Mouse (Mus musculus) hindbrain, postnatal 0 days (tissue): ENCODE measurements around the gene Snn. TPM values are rescaled to one million over a fixed set of nuclear protein-coding genes. Genes with fewer than 3 reads are reported as not detected.
A peak's percentile ranks its signal among the peaks of the same experiment; 100 is the strongest.

Experiments
- ATAC-seq: fragments of 200-750 bp; cut with Nextera tagmentation; 2 replicates; pipeline ENCODE4 v1.8.0; 2017; ENCODE audit warnings: mild to moderate bottlenecking, moderate TSS enrichment, moderate library complexity
- DNase-seq: peaks from one replicate; pipeline ENCODE4 v3.0.0-alpha.2; 2015; ENCODE audit warnings: low spot score
- H3K27ac ChIP-seq: fragments of 300-500 bp; sonication (generic); 2 replicates; pipeline ENCODE4 v1.5.1; 2014; ENCODE audit warnings: mild to moderate bottlenecking
- H3K27me3 ChIP-seq: fragments of 300-500 bp; sonication (generic); 2 replicates; pipeline ENCODE4 v1.6.1; 2014; ENCODE audit warnings: low read length, mixed read lengths; ENCODE audit not compliant: insufficient read depth
- H3K36me3 ChIP-seq: fragments of 300-500 bp; sonication (generic); 2 replicates; pipeline ENCODE4 v1.6.1; 2014; ENCODE audit warnings: low read length, mixed read lengths; ENCODE audit not compliant: insufficient read depth
- H3K4me1 ChIP-seq: fragments of 300-500 bp; sonication (generic); 2 replicates; pipeline ENCODE4 v1.6.1; 2014; ENCODE audit warnings: antibody characterized with exemption, low read length, mixed read lengths; ENCODE audit not compliant: insufficient read depth
- H3K4me2 ChIP-seq: fragments of 300-500 bp; sonication (generic); 2 replicates; pipeline ENCODE4 v1.6.1; 2014; ENCODE audit warnings: low read depth, mild to moderate bottlenecking, low read length, moderate library complexity, mixed read lengths
- H3K4me3 ChIP-seq: fragments of 300-500 bp; sonication (generic); 2 replicates; pipeline ENCODE4 v1.5.1; 2014; ENCODE audit warnings: low read length
- H3K9ac ChIP-seq: fragments of 300-500 bp; sonication (generic); replicated peaks from 2 replicates; pipeline ENCODE4 v1.6.1; 2014; ENCODE audit warnings: mild to moderate bottlenecking, low read length, moderate library complexity, mixed read lengths
- H3K9me3 ChIP-seq: fragments of 300-500 bp; sonication (generic); 2 replicates; pipeline ENCODE4 v1.6.1; 2016; ENCODE audit warnings: low read length, mixed read lengths
- CTCF ChIP-seq: IDR thresholded peaks from 2 replicates; pipeline ENCODE4 v1.5.1; 2016; ENCODE audit warnings: antibody characterized with exemption, control low read depth, low read depth
- WGBS: fragments of 180-500 bp; shearing (Covaris S2); extraction: QIAGEN DNeasy Blood & Tissue Kit; methylation state at CpG from one replicate; pipeline ENCODE4 v1.1.7; 2014; 5-methylcytosine and 5-hydroxymethylcytosine counted together
- polyA plus RNA-seq: library from polyadenylated mRNA; unstranded; fragments of >200 nt; fragmentation: Nextera tagmentation; extraction: Ambion mirVana; gene quantifications from 2 replicates; pipeline ENCODE4 v1.2.1, GENCODE M21; 2015
- total RNA-seq: library from RNA; depleted of rRNA; stranded (reverse); fragments of >200 nt; gene quantifications from 2 replicates; pipeline ENCODE4 v1.2.3, GENCODE M21; 2014

Snn gene
- total and polyA plus RNA-seq, 2 experiments from 2014 or later, result 123 to 241 TPM

GRCm38 (mm10) chr16:11030844-11031243 is 29.9 kb upstream of the Snn start:
- Histone ChIP-seq H3K4me1 (no peaks in the 10 kb centered on the region), H3K27ac (no peak overlapping the region), H3K4me2 (no peak overlapping the region), H3K4me3 (no peak overlapping the region), H3K9me3 (no peaks in the 10 kb centered on the region), H3K9ac (no peak overlapping the region), H3K27me3 (no peaks in the 10 kb centered on the region), H3K36me3 (no peaks in the 10 kb centered on the region)
- DNase-seq (no peak), ATAC-seq (no peak)
- TF ChIP-seq CTCF, result no peak
- 86% methylated on average over 4 of the region's 4 CpGs for WGBS

GRCm38 (mm10) chr16:11031320-11031719 is 29.4 kb upstream of the Snn start:
- Histone ChIP-seq H3K4me2 (no peak overlapping the region), H3K36me3 (no peaks in the 10 kb centered on the region), H3K9ac (no peak overlapping the region), H3K4me3 (no peak overlapping the region), H3K9me3 (no peaks in the 10 kb centered on the region), H3K4me1 (no peaks in the 10 kb centered on the region), H3K27me3 (no peaks in the 10 kb centered on the region), H3K27ac (no peak overlapping the region)
- WGBS, result 67% methylated on average over 3 of the region's 3 CpGs
- TF ChIP-seq CTCF, result peak; percentile 27; the same call in 1 of the 2 replicates
- ATAC-seq (no peak), DNase-seq (no peak)

GRCm38 (mm10) chr16:11034193-11034803 is 26.4 kb upstream of the Snn start:
- Histone ChIP-seq H3K9ac (no peak overlapping the region), H3K4me1 (no peaks in the 10 kb centered on the region), H3K36me3 (no peaks in the 10 kb centered on the region), H3K4me3 (no peak overlapping the region), H3K27me3 (no peaks in the 10 kb centered on the region), H3K9me3 (no peaks in the 10 kb centered on the region), H3K27ac (no peak overlapping the region), H3K4me2 (no peak overlapping the region)
- TF ChIP-seq CTCF, result peak; percentile 99
- ATAC-seq (peak; percentile 66), DNase-seq (peak; percentile 87)
- WGBS, result 2% methylated on average over 4 of the region's 4 CpGs

GRCm38 (mm10) chr16:11035273-11035672 is 25.5 kb upstream of the Snn start:
- Histone ChIP-seq H3K4me2 (no peak overlapping the region), H3K4me3 (no peak overlapping the region), H3K9me3 (no peaks in the 10 kb centered on the region), H3K27ac (no peak overlapping the region), H3K9ac (no peak overlapping the region), H3K36me3 (no peaks in the 10 kb centered on the region), H3K27me3 (no peaks in the 10 kb centered on the region), H3K4me1 (no peaks in the 10 kb centered on the region)
- WGBS, result 84% methylated on average over 9 of the region's 9 CpGs
- ATAC-seq (no peak), DNase-seq (no peak)
- TF ChIP-seq CTCF, result no peak

- TF ChIP-seq CTCF, result peak; percentile 87
- Histone ChIP-seq H3K4me1 (no peaks in the 10 kb centered on the region), H3K27me3 (no peaks in the 10 kb centered on the region), H3K4me2 (no peak overlapping the region), H3K4me3 (no peak overlapping the region), H3K36me3 (no peaks in the 10 kb centered on the region), H3K27ac (no peak overlapping the region), H3K9me3 (no peaks in the 10 kb centered on the region), H3K9ac (no peak overlapping the region)
- 26% methylated on average over 15 of the region's 15 CpGs for WGBS
- ATAC-seq, result peak; percentile 70
- DNase-seq, result peak; percentile 77
These were observed 24.8 kb upstream of the Snn start for GRCm38 (mm10) chr16:11035790-11036431.

GRCm38 (mm10) chr16:11040603-11041002 is 20.1 kb upstream of the Snn start:
- Histone ChIP-seq H3K27me3 (no peaks in the 10 kb centered on the region), H3K4me3 (no peak overlapping the region)
- WGBS, result 57% methylated on average over 2 of the region's 2 CpGs

GRCm38 (mm10) chr16:11043239-11043638 is 17.5 kb upstream of the Snn start:
- no peak for DNase-seq
- WGBS, result 84% methylated on average over 5 of the region's 5 CpGs
- H3K4me3 ChIP-seq, result no peak overlapping the region
- no peak overlapping the region for H3K27ac ChIP-seq
- H3K36me3 ChIP-seq, result no peaks in the 10 kb centered on the region
- ATAC-seq, result no peak
- TF ChIP-seq CTCF, result no peak
- no peaks in the 10 kb centered on the region for H3K4me1 ChIP-seq
- no peaks in the 10 kb centered on the region for H3K27me3 ChIP-seq
- H3K4me2 ChIP-seq, result no peak overlapping the region
- no peak overlapping the region for H3K9ac ChIP-seq
- no peaks in the 10 kb centered on the region for H3K9me3 ChIP-seq

More at GRCm38 (mm10) chr16:11040603-11041002, 20.1 kb upstream of the Snn start:
- no peak overlapping the region for H3K4me2 ChIP-seq
- no peak overlapping the region for H3K9ac ChIP-seq
- ATAC-seq, result no peak
- no peaks in the 10 kb centered on the region for H3K4me1 ChIP-seq
- no peak for DNase-seq
- H3K27ac ChIP-seq, result no peak overlapping the region
- H3K9me3 ChIP-seq, result no peaks in the 10 kb centered on the region
- TF ChIP-seq CTCF, result no peak
- no peaks in the 10 kb centered on the region for H3K36me3 ChIP-seq
